Mouse (Mus musculus) thymus, postnatal 4 days (tissue): ENCODE measurements around the gene Nhlrc2.
"Not testable (repeated sequence)": the region's sequence is repeated elsewhere in the genome, so short reads cannot be mapped to it uniquely, and the experiment has no call there.

Experiments used
- DNase-seq: peaks from one replicate; pipeline ENCODE4 v3.0.0; 2021

Nhlrc2 gene

GRCm38 (mm10) chr19:56548230-56549032 lies at the start of gene Nhlrc2:
TSS of gene Nhlrc2 (plus strand) at chr19:56548261.
- DNase-seq = peak; percentile 85

GRCm38 (mm10) chr19:56503069-56503468 lies 45.0 kb upstream of the Nhlrc2 start:
- DNase-seq = not testable (repeated sequence)

- not testable (repeated sequence) for DNase-seq
Measured at GRCm38 (mm10) chr19:56503525-56503924, 44.5 kb upstream of the Nhlrc2 start.

- not testable (repeated sequence) for DNase-seq
Measured at GRCm38 (mm10) chr19:56511207-56511606, 36.9 kb upstream of the Nhlrc2 start.

- not testable (repeated sequence) for DNase-seq
Measured at GRCm38 (mm10) chr19:56513527-56513926, 34.5 kb upstream of the Nhlrc2 start.

- DNase-seq = not testable (repeated sequence)
Measured at GRCm38 (mm10) chr19:56519408-56519807, 28.7 kb upstream of the Nhlrc2 start.

GRCm38 (mm10) chr19:56530529-56530928 lies 17.5 kb upstream of the Nhlrc2 start:
- not testable (repeated sequence) for DNase-seq

- no peak for DNase-seq
Measured at GRCm38 (mm10) chr19:56531251-56531650, 16.8 kb upstream of the Nhlrc2 start.

- DNase-seq = no peak
Measured at GRCm38 (mm10) chr19:56533291-56534071, 14.6 kb upstream of the Nhlrc2 start.

GRCm38 (mm10) chr19:56534337-56534736 lies 13.7 kb upstream of the Nhlrc2 start:
- DNase-seq = no peak

- DNase-seq = no peak
Measured at GRCm38 (mm10) chr19:56535064-56535463, 13.0 kb upstream of the Nhlrc2 start.

- DNase-seq = no peak
Measured at GRCm38 (mm10) chr19:56535765-56536164, 12.3 kb upstream of the Nhlrc2 start.

- DNase-seq = no peak
Measured at GRCm38 (mm10) chr19:56543320-56543719, 4.7 kb upstream of the Nhlrc2 start.

GRCm38 (mm10) chr19:56544681-56545388 lies 3.2 kb upstream of the Nhlrc2 start:
- DNase-seq = no peak

GRCm38 (mm10) chr19:56546031-56546430 lies 2.0 kb upstream of the Nhlrc2 start:
- DNase-seq = no peak

- peak; percentile 85 for DNase-seq
Measured at GRCm38 (mm10) chr19:56547456-56548229, 418 bp upstream of the Nhlrc2 start, which contains the start of gene Dclre1a. TSS of gene Dclre1a (minus strand) at chr19:56548222.

- no peak for DNase-seq
Measured at GRCm38 (mm10) chr19:56549033-56549680, 1.1 kb downstream of the Nhlrc2 start.

- no peak for DNase-seq
Measured at GRCm38 (mm10) chr19:56553177-56553576, 5.1 kb downstream of the Nhlrc2 start.

- no peak for DNase-seq
Measured at GRCm38 (mm10) chr19:56555972-56556371, 7.9 kb downstream of the Nhlrc2 start.

GRCm38 (mm10) chr19:56562433-56563138 lies 14.5 kb downstream of the Nhlrc2 start:
- DNase-seq = no peak

- DNase-seq = no peak
Measured at GRCm38 (mm10) chr19:56563469-56563868, 15.4 kb downstream of the Nhlrc2 start.
